Mouse (Mus musculus): ENCODE data around the gene Bcor. TPM values are rescaled to one million over a fixed set of nuclear protein-coding genes. Genes with fewer than 3 reads are reported as not detected.
A peak's percentile ranks its signal among the peaks of the same experiment; 100 is the strongest.

The Bcor gene
- polyA plus RNA-seq, 1 experiment from 2014 or later: 24.6 TPM

GRCm38 (mm10) chrX:12001336-12001735 is 158.8 kb downstream of the Bcor start:
- peak; percentile 52 for DNase-seq (ENCODE audit: low spot score)
- no peak overlapping the region for H3K9ac ChIP-seq (ENCODE audit: low read depth, low read length)
- 8% methylated on average over 16 of the region's 16 CpGs for WGBS
- H3K4me3 ChIP-seq (ENCODE audit: low read depth, low read length): no peak overlapping the region
- H3K4me1 ChIP-seq (replicated peaks; ENCODE audit: control insufficient read depth, insufficient read depth, low read length): peaks cover 6% of the 10 kb centered on the region; the same call in 1 of the 2 replicates
- peak; percentile 15; the same call in 1 of the 2 replicates for ATAC-seq (ENCODE audit: low FRiP score)
- H3K4me2 ChIP-seq (replicated peaks; ENCODE audit: low read depth, low read length): no peak overlapping the region
- H3K9me3 ChIP-seq (ENCODE audit: control insufficient read depth, low read length): no peaks in the 10 kb centered on the region
- H3K27ac ChIP-seq (ENCODE audit: low read depth, low read length): peak overlapping the region; percentile 74
- H3K27me3 ChIP-seq (ENCODE audit: control insufficient read depth, insufficient read depth, low read length): peaks cover 58% of the 10 kb centered on the region
- H3K36me3 ChIP-seq (ENCODE audit: control insufficient read depth, insufficient read depth, low read length): no peaks in the 10 kb centered on the region

- DNase-seq (ENCODE audit: low spot score) (peak; percentile 25), ATAC-seq (ENCODE audit: low FRiP score) (no peak)
- H3K4me2 ChIP-seq (replicated peaks; ENCODE audit: low read depth, low read length): no peak overlapping the region
- no peaks in the 10 kb centered on the region for H3K36me3 ChIP-seq (ENCODE audit: control insufficient read depth, insufficient read depth, low read length)
- H3K4me3 ChIP-seq (ENCODE audit: low read depth, low read length): no peak overlapping the region
- peaks cover 55% of the 10 kb centered on the region for H3K27me3 ChIP-seq (ENCODE audit: control insufficient read depth, insufficient read depth, low read length)
- H3K9ac ChIP-seq (ENCODE audit: low read depth, low read length): no peak overlapping the region
- H3K9me3 ChIP-seq (ENCODE audit: control insufficient read depth, low read length): no peaks in the 10 kb centered on the region
- peak overlapping the region; percentile 74 for H3K27ac ChIP-seq (ENCODE audit: low read depth, low read length)
- WGBS: 11% methylated on average over 13 of the region's 13 CpGs
- peaks cover 2% of the 10 kb centered on the region; the same call in 1 of the 2 replicates for H3K4me1 ChIP-seq (replicated peaks; ENCODE audit: control insufficient read depth, insufficient read depth, low read length)
These were observed 159.5 kb downstream of the Bcor start for GRCm38 (mm10) chrX:12000620-12001019.

- H3K27me3 ChIP-seq (ENCODE audit: control insufficient read depth, insufficient read depth, low read length): peaks cover 48% of the 10 kb centered on the region
- peak; percentile 48 for DNase-seq (ENCODE audit: low spot score)
- peak overlapping the region; percentile 74 for H3K27ac ChIP-seq (ENCODE audit: low read depth, low read length)
- peaks cover 2% of the 10 kb centered on the region; the same call in 1 of the 2 replicates for H3K4me1 ChIP-seq (replicated peaks; ENCODE audit: control insufficient read depth, insufficient read depth, low read length)
- 5% methylated on average over 19 of the region's 19 CpGs for WGBS
- ATAC-seq (ENCODE audit: low FRiP score): no peak
- no peak overlapping the region for H3K9ac ChIP-seq (ENCODE audit: low read depth, low read length)
- no peaks in the 10 kb centered on the region for H3K36me3 ChIP-seq (ENCODE audit: control insufficient read depth, insufficient read depth, low read length)
- no peaks in the 10 kb centered on the region for H3K9me3 ChIP-seq (ENCODE audit: control insufficient read depth, low read length)
- H3K4me3 ChIP-seq (ENCODE audit: low read depth, low read length): no peak overlapping the region
- peak overlapping the region; percentile 48; the same call in 1 of the 2 replicates for H3K4me2 ChIP-seq (replicated peaks; ENCODE audit: low read depth, low read length)
These were observed 160.2 kb downstream of the Bcor start for GRCm38 (mm10) chrX:11999951-12000350.

GRCm38 (mm10) chrX:11998934-11999336 is 161.2 kb downstream of the Bcor start:
- DNase-seq (ENCODE audit: low spot score) (peak; percentile 76), ATAC-seq (ENCODE audit: low FRiP score) (peak; percentile 81)
- H3K9ac ChIP-seq (ENCODE audit: low read depth, low read length): 0 out of 2 replicates have a peak overlapping the region, but pooled peaks have one; percentile 27
- H3K4me2 ChIP-seq (replicated peaks; ENCODE audit: low read depth, low read length): peak overlapping the region; percentile 48
- H3K36me3 ChIP-seq (ENCODE audit: control insufficient read depth, insufficient read depth, low read length): no peaks in the 10 kb centered on the region
- peaks cover 2% of the 10 kb centered on the region; the same call in 1 of the 2 replicates for H3K4me1 ChIP-seq (replicated peaks; ENCODE audit: control insufficient read depth, insufficient read depth, low read length)
- H3K27ac ChIP-seq (ENCODE audit: low read depth, low read length): peak overlapping the region; percentile 74
- no peaks in the 10 kb centered on the region for H3K9me3 ChIP-seq (ENCODE audit: control insufficient read depth, low read length)
- peaks cover 48% of the 10 kb centered on the region for H3K27me3 ChIP-seq (ENCODE audit: control insufficient read depth, insufficient read depth, low read length)
- 5% methylated on average over 4 of the region's 41 CpGs for WGBS
- H3K4me3 ChIP-seq (ENCODE audit: low read depth, low read length): peak overlapping the region; percentile 16; the same call in 1 of the 2 replicates

GRCm38 (mm10) chrX:11996891-11997290 is 163.3 kb downstream of the Bcor start:
- 58% methylated on average over 2 of the region's 2 CpGs for WGBS
- ATAC-seq (ENCODE audit: low FRiP score) (no peak), DNase-seq (ENCODE audit: low spot score) (no peak)
- H3K27me3 ChIP-seq (ENCODE audit: control insufficient read depth, insufficient read depth, low read length): peaks cover 35% of the 10 kb centered on the region
- no peak overlapping the region for H3K4me2 ChIP-seq (replicated peaks; ENCODE audit: low read depth, low read length)
- no peak overlapping the region for H3K9ac ChIP-seq (ENCODE audit: low read depth, low read length)
- H3K36me3 ChIP-seq (ENCODE audit: control insufficient read depth, insufficient read depth, low read length): no peaks in the 10 kb centered on the region
- H3K4me1 ChIP-seq (replicated peaks; ENCODE audit: control insufficient read depth, insufficient read depth, low read length): no peaks in the 10 kb centered on the region
- no peak overlapping the region for H3K4me3 ChIP-seq (ENCODE audit: low read depth, low read length)
- no peaks in the 10 kb centered on the region for H3K9me3 ChIP-seq (ENCODE audit: control insufficient read depth, low read length)
- H3K27ac ChIP-seq (ENCODE audit: low read depth, low read length): no peak overlapping the region

GRCm38 (mm10) chrX:11996489-11996888 is 163.7 kb downstream of the Bcor start:
- WGBS: 58% methylated on average over 7 of the region's 8 CpGs
- no peak for DNase-seq (ENCODE audit: low spot score)
- Histone ChIP-seq H3K9me3 (ENCODE audit: control insufficient read depth, low read length) (no peaks in the 10 kb centered on the region), H3K9ac (ENCODE audit: low read depth, low read length) (no peak overlapping the region), H3K36me3 (ENCODE audit: control insufficient read depth, insufficient read depth, low read length) (no peaks in the 10 kb centered on the region), H3K27me3 (ENCODE audit: control insufficient read depth, insufficient read depth, low read length) (peaks cover 32% of the 10 kb centered on the region), H3K4me1 (replicated peaks; ENCODE audit: control insufficient read depth, insufficient read depth, low read length) (no peaks in the 10 kb centered on the region), H3K27ac (ENCODE audit: low read depth, low read length) (no peak overlapping the region), H3K4me2 (replicated peaks; ENCODE audit: low read depth, low read length) (no peak overlapping the region), H3K4me3 (ENCODE audit: low read depth, low read length) (no peak overlapping the region)
- ATAC-seq (ENCODE audit: low FRiP score): no peak

- WGBS: 79% methylated on average over 5 of the region's 5 CpGs
- Histone ChIP-seq H3K4me3 (ENCODE audit: low read depth, low read length) (no peak overlapping the region), H3K27me3 (ENCODE audit: control insufficient read depth, insufficient read depth, low read length) (peaks cover 13% of the 10 kb centered on the region), H3K4me1 (replicated peaks; ENCODE audit: control insufficient read depth, insufficient read depth, low read length) (no peaks in the 10 kb centered on the region), H3K9me3 (ENCODE audit: control insufficient read depth, low read length) (no peaks in the 10 kb centered on the region), H3K4me2 (replicated peaks; ENCODE audit: low read depth, low read length) (no peak overlapping the region), H3K36me3 (ENCODE audit: control insufficient read depth, insufficient read depth, low read length) (no peaks in the 10 kb centered on the region), H3K27ac (ENCODE audit: low read depth, low read length) (no peak overlapping the region), H3K9ac (ENCODE audit: low read depth, low read length) (no peak overlapping the region)
- DNase-seq (ENCODE audit: low spot score): no peak
- no peak for ATAC-seq (ENCODE audit: low FRiP score)
These were observed 166.3 kb downstream of the Bcor start for GRCm38 (mm10) chrX:11993641-11994419.

- Histone ChIP-seq H3K4me2 (replicated peaks; ENCODE audit: low read depth, low read length) (no peak overlapping the region), H3K9ac (ENCODE audit: low read depth, low read length) (no peak overlapping the region), H3K9me3 (ENCODE audit: control insufficient read depth, low read length) (no peaks in the 10 kb centered on the region), H3K36me3 (ENCODE audit: control insufficient read depth, insufficient read depth, low read length) (no peaks in the 10 kb centered on the region), H3K27me3 (ENCODE audit: control insufficient read depth, insufficient read depth, low read length) (no peaks in the 10 kb centered on the region; the same call in 1 of the 2 replicates), H3K4me3 (ENCODE audit: low read depth, low read length) (no peak overlapping the region), H3K4me1 (replicated peaks; ENCODE audit: control insufficient read depth, insufficient read depth, low read length) (no peaks in the 10 kb centered on the region), H3K27ac (ENCODE audit: low read depth, low read length) (no peak overlapping the region)
- no peak for ATAC-seq (ENCODE audit: low FRiP score)
- WGBS: 85% methylated on average over 13 of the region's 13 CpGs
- no peak for DNase-seq (ENCODE audit: low spot score)
These were observed 170.7 kb downstream of the Bcor start for GRCm38 (mm10) chrX:11989471-11989870.
